Mouse (Mus musculus): ENCODE measurements around the gene Gpr183. TPM values are rescaled to one million over a fixed set of nuclear protein-coding genes. Genes with fewer than 3 reads are reported as not detected.

The Gpr183 gene
- polyA plus RNA-seq, 1 experiment from 2014 or later = 0.81 TPM

DNA sequence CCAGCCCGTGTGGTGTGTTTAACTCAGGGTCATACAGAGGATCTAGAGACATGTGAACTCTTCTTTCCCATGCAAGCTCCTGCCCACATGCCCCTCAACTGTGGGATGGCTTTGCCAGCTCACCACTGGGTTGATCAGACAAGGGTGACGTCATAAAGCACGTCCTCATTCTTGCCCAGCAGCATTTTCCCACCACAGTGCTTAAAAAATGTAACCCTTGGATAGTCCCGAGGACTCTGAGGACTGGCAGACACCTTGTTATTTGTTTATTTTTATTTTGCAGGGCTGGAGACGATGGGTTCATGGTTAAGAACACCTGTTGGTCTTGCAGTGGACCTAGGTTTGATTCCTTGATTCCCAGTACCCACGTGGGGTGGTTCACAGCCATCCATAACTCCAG is 25.9 kb upstream of the Gpr183 start:
- H3K27me3 ChIP-seq (replicated peaks; ENCODE audit: control insufficient read depth, insufficient read depth, low read length) = no peaks in the 10 kb centered on the region
- H3K36me3 ChIP-seq (ENCODE audit: control insufficient read depth, insufficient read depth, low read length) = peaks cover 10% of the 10 kb centered on the region
- H3K4me1 ChIP-seq (ENCODE audit: control insufficient read depth, insufficient read depth, low read depth, low read length) = no peaks in the 10 kb centered on the region
- H3K4me2 ChIP-seq (ENCODE audit: low read length) = no peak overlapping the region
- no peak overlapping the region for H3K4me3 ChIP-seq (ENCODE audit: low read length)
- no peak overlapping the region for H3K9ac ChIP-seq (ENCODE audit: low read depth, low read length)
- H3K27ac ChIP-seq (ENCODE audit: low read depth, low read length) = no peak overlapping the region
- ATAC-seq = no peak
- H3K9me3 ChIP-seq (ENCODE audit: control insufficient read depth, low read length) = no peaks in the 10 kb centered on the region
- WGBS = 92% methylated on average over 6 of the region's 6 CpGs

DNA sequence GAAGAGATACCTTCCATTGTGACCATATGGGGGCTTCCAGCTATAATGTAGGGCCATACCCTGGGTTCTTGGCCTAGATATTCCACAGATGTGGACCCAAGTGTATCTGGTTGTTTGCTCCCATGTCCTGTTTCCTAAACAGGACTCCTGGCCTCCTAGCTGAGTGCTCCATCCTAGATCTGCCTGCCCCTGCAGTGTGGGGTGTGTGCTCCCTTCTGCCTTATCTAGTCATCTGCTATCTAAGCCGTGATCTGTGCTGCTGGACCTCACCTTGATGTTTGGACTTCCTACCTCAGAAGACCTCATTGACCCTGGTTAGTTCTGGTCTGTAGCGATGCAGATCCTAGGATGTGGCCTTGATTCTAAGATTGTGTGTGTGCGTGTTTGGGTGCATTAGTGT is 24.9 kb upstream of the Gpr183 start:
- WGBS = 100% methylated on average over 3 of the region's 3 CpGs
- Histone ChIP-seq H3K9me3 (ENCODE audit: control insufficient read depth, low read length) (no peaks in the 10 kb centered on the region), H3K36me3 (ENCODE audit: control insufficient read depth, insufficient read depth, low read length) (peaks cover 8% of the 10 kb centered on the region), H3K27me3 (replicated peaks; ENCODE audit: control insufficient read depth, insufficient read depth, low read length) (no peaks in the 10 kb centered on the region), H3K9ac (ENCODE audit: low read depth, low read length) (no peak overlapping the region), H3K4me2 (ENCODE audit: low read length) (no peak overlapping the region), H3K4me1 (ENCODE audit: control insufficient read depth, insufficient read depth, low read depth, low read length) (no peaks in the 10 kb centered on the region), H3K27ac (ENCODE audit: low read depth, low read length) (no peak overlapping the region), H3K4me3 (ENCODE audit: low read length) (no peak overlapping the region)
- ATAC-seq = no peak

DNA sequence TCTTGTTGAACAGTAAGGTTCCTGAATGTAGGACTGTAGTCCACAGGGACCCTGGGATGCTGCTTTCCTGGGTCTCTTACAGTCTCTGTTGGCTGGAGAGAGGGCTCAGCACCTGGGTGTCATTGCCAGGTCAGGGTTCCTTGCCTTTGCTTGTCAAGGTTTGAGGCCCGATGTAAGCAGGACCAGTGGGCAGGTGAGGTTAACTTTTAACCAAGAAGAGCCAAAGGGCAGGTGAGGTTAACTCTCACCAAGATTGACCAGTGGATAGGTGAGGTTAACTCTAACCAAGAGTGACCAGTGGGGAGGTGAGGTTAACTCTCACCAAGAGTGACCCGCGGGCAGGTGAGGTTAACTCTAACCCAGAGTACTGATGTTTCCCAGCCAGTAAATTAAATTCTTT is 24.3 kb upstream of the Gpr183 start:
- ATAC-seq = no peak
- 95% methylated on average over 3 of the region's 3 CpGs for WGBS
- peaks cover 3% of the 10 kb centered on the region for H3K36me3 ChIP-seq (ENCODE audit: control insufficient read depth, insufficient read depth, low read length)

GRCm38 (mm10) chr14:121987691-121988090 is 22.7 kb upstream of the Gpr183 start:
- H3K9me3 ChIP-seq (ENCODE audit: control insufficient read depth, low read length) = no peaks in the 10 kb centered on the region
- ATAC-seq = no peak
- H3K36me3 ChIP-seq (ENCODE audit: control insufficient read depth, insufficient read depth, low read length) = no peaks in the 10 kb centered on the region
- WGBS = 90% methylated on average over 4 of the region's 4 CpGs
- H3K27ac ChIP-seq (ENCODE audit: low read depth, low read length) = no peak overlapping the region
- no peak overlapping the region for H3K4me3 ChIP-seq (ENCODE audit: low read length)
- no peak overlapping the region for H3K4me2 ChIP-seq (ENCODE audit: low read length)
- no peaks in the 10 kb centered on the region for H3K27me3 ChIP-seq (replicated peaks; ENCODE audit: control insufficient read depth, insufficient read depth, low read length)
- no peak overlapping the region for H3K9ac ChIP-seq (ENCODE audit: low read depth, low read length)
- no peaks in the 10 kb centered on the region for H3K4me1 ChIP-seq (ENCODE audit: control insufficient read depth, insufficient read depth, low read depth, low read length)

More for the DNA sequence above, 24.3 kb upstream of the Gpr183 start:
- H3K9ac ChIP-seq (ENCODE audit: low read depth, low read length) = no peak overlapping the region
- H3K27ac ChIP-seq (ENCODE audit: low read depth, low read length) = no peak overlapping the region
- H3K4me2 ChIP-seq (ENCODE audit: low read length) = no peak overlapping the region
- no peak overlapping the region for H3K4me3 ChIP-seq (ENCODE audit: low read length)
- no peaks in the 10 kb centered on the region for H3K27me3 ChIP-seq (replicated peaks; ENCODE audit: control insufficient read depth, insufficient read depth, low read length)
- H3K4me1 ChIP-seq (ENCODE audit: control insufficient read depth, insufficient read depth, low read depth, low read length) = no peaks in the 10 kb centered on the region
- H3K9me3 ChIP-seq (ENCODE audit: control insufficient read depth, low read length) = no peaks in the 10 kb centered on the region

GRCm38 (mm10) chr14:121987287-121987686 is 22.3 kb upstream of the Gpr183 start:
- no peak for ATAC-seq

GRCm38 (mm10) chr14:121986028-121986427 is 21.0 kb upstream of the Gpr183 start:
- H3K9ac ChIP-seq (ENCODE audit: low read depth, low read length) = no peak overlapping the region
- no peaks in the 10 kb centered on the region for H3K36me3 ChIP-seq (ENCODE audit: control insufficient read depth, insufficient read depth, low read length)
- 82% methylated on average over 6 of the region's 6 CpGs for WGBS
- no peak overlapping the region for H3K4me2 ChIP-seq (ENCODE audit: low read length)
- no peaks in the 10 kb centered on the region for H3K4me1 ChIP-seq (ENCODE audit: control insufficient read depth, insufficient read depth, low read depth, low read length)
- ATAC-seq = no peak
- no peak overlapping the region for H3K27ac ChIP-seq (ENCODE audit: low read depth, low read length)
- no peak overlapping the region for H3K4me3 ChIP-seq (ENCODE audit: low read length)
- H3K27me3 ChIP-seq (replicated peaks; ENCODE audit: control insufficient read depth, insufficient read depth, low read length) = no peaks in the 10 kb centered on the region
- no peaks in the 10 kb centered on the region for H3K9me3 ChIP-seq (ENCODE audit: control insufficient read depth, low read length)

More at GRCm38 (mm10) chr14:121987287-121987686, 22.3 kb upstream of the Gpr183 start:
- H3K4me2 ChIP-seq (ENCODE audit: low read length) = no peak overlapping the region
- no peak overlapping the region for H3K9ac ChIP-seq (ENCODE audit: low read depth, low read length)
- no peak overlapping the region for H3K27ac ChIP-seq (ENCODE audit: low read depth, low read length)
- no peaks in the 10 kb centered on the region for H3K4me1 ChIP-seq (ENCODE audit: control insufficient read depth, insufficient read depth, low read depth, low read length)
- H3K4me3 ChIP-seq (ENCODE audit: low read length) = no peak overlapping the region
- 81% methylated on average over 1 of the region's 1 CpGs for WGBS
- H3K36me3 ChIP-seq (ENCODE audit: control insufficient read depth, insufficient read depth, low read length) = no peaks in the 10 kb centered on the region
- H3K9me3 ChIP-seq (ENCODE audit: control insufficient read depth, low read length) = no peaks in the 10 kb centered on the region
- H3K27me3 ChIP-seq (replicated peaks; ENCODE audit: control insufficient read depth, insufficient read depth, low read length) = no peaks in the 10 kb centered on the region

DNA sequence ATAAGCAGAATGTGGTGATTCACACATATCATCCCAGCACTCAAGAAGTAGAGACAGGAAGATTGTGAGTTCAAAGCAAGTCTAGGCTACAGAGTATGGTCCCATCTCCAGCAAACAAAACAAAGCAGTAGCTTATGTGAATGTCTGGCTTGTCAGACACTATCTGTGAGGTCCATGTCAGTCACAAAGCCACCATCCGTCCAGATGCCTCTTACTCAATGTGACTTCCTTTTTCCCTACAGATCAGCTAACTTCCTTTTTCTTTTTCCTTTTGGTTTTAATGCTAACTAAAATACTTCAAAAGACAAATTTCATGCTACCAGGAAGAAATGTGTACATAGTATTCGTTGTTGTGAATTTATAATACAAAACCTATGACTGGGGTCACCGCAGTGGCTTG is 20.5 kb upstream of the Gpr183 start:
- 87% methylated on average over 3 of the region's 3 CpGs for WGBS
- no peaks in the 10 kb centered on the region for H3K36me3 ChIP-seq (ENCODE audit: control insufficient read depth, insufficient read depth, low read length)
- H3K27ac ChIP-seq (ENCODE audit: low read depth, low read length) = no peak overlapping the region
- no peak overlapping the region for H3K9ac ChIP-seq (ENCODE audit: low read depth, low read length)
- ATAC-seq = no peak
- H3K4me2 ChIP-seq (ENCODE audit: low read length) = no peak overlapping the region
- no peaks in the 10 kb centered on the region for H3K4me1 ChIP-seq (ENCODE audit: control insufficient read depth, insufficient read depth, low read depth, low read length)
- no peak overlapping the region for H3K4me3 ChIP-seq (ENCODE audit: low read length)
- no peaks in the 10 kb centered on the region for H3K9me3 ChIP-seq (ENCODE audit: control insufficient read depth, low read length)
- no peaks in the 10 kb centered on the region for H3K27me3 ChIP-seq (replicated peaks; ENCODE audit: control insufficient read depth, insufficient read depth, low read length)

GRCm38 (mm10) chr14:121983009-121983933 is 18.3 kb upstream of the Gpr183 start:
- Histone ChIP-seq H3K4me2 (ENCODE audit: low read length) (no peak overlapping the region), H3K27ac (ENCODE audit: low read depth, low read length) (no peak overlapping the region; the same call in 1 of the 2 replicates), H3K9ac (ENCODE audit: low read depth, low read length) (no peak overlapping the region), H3K9me3 (ENCODE audit: control insufficient read depth, low read length) (no peaks in the 10 kb centered on the region), H3K36me3 (ENCODE audit: control insufficient read depth, insufficient read depth, low read length) (no peaks in the 10 kb centered on the region), H3K4me1 (ENCODE audit: control insufficient read depth, insufficient read depth, low read depth, low read length) (no peaks in the 10 kb centered on the region), H3K4me3 (ENCODE audit: low read length) (no peak overlapping the region), H3K27me3 (replicated peaks; ENCODE audit: control insufficient read depth, insufficient read depth, low read length) (no peaks in the 10 kb centered on the region)
- WGBS = 72% methylated on average over 8 of the region's 8 CpGs
- ATAC-seq = no peak

DNA sequence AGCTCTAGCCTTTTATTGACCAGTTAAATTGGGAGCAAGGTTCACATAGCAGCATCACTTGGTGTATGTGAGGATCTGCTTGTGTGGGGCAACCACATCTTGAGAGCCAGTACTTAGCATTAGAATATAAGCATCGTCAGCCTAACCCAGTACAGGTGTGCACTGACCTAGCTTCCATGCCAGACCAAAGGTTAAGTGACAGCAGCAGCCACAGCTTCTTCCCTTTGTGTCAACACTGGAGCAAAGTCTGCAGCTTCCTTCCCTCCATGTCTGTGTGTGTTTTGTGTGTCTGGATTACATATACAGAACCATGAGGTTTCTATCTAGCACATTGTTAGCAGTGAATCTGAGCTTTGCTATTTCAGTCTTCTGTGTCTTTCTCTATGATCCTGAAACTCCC is 16.5 kb upstream of the Gpr183 start:
- ATAC-seq = no peak
- Histone ChIP-seq H3K27me3 (replicated peaks; ENCODE audit: control insufficient read depth, insufficient read depth, low read length) (no peaks in the 10 kb centered on the region), H3K27ac (ENCODE audit: low read depth, low read length) (no peak overlapping the region), H3K4me3 (ENCODE audit: low read length) (no peak overlapping the region), H3K9me3 (ENCODE audit: control insufficient read depth, low read length) (no peaks in the 10 kb centered on the region), H3K36me3 (ENCODE audit: control insufficient read depth, insufficient read depth, low read length) (no peaks in the 10 kb centered on the region), H3K4me2 (ENCODE audit: low read length) (no peak overlapping the region), H3K4me1 (ENCODE audit: control insufficient read depth, insufficient read depth, low read depth, low read length) (no peaks in the 10 kb centered on the region), H3K9ac (ENCODE audit: low read depth, low read length) (no peak overlapping the region)
- WGBS = 88% methylated on average over 1 of the region's 1 CpGs

Data from hindbrain, embryonic 16.5 days (tissue).